Mouse (Mus musculus): Measurements from ENCODE around the gene Fam189a2. TPM values are rescaled to one million over a fixed set of nuclear protein-coding genes. Genes with fewer than 3 reads are reported as not detected.

The Fam189a2 gene
- polyA plus RNA-seq (2015; fragmentation: Nextera tagmentation; extraction: Ambion mirVana): 0.25 and 0.36 TPM in 2 replicates

DNA sequence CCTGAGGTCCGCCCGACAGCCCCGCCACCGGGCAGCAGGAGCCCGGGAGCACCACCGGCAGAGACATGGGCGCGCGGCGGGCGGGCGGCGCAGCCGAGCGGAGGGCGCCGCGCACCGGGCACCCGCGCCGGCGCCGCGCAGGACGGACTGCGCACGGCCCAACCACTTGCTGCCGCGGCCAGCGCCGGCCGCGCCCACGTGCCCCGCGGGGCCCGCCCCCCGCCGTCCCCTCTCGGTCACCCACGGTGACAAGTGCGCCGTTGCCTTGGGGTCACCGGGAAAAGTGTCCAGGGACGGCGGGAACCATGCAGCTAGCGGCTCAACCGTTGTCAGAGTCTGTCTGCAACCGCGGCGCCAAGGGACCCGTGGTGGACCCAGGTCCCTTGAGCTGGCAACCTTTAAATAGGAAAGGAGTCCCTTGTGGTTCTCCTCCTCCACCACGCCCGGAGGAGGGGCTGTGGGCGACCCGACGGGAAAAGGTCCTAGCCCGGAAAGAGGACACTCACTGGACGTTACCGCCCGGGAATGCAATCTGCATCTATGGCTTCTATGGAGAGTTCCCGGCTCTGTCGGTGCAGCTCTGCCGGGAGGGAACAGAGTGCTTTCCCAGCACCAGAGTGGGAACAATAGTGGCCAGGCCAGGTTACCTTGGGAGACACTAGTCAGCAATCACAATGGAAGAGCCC is at the start of gene Fam189a2:
TSS of gene Fam189a2 (minus strand) at position 149 of the 686 bp plus-strand sequence.
- H3K27ac ChIP-seq: no peak within 1 kb of the TSS
- H3K36me3 ChIP-seq: no peaks in the 10 kb centered on the region
- peak within 1 kb of the TSS; percentile 98 for H3K4me2 ChIP-seq (replicated peaks)
- peak within 1 kb of the TSS; percentile 62 for H3K4me3 ChIP-seq
- H3K27me3 ChIP-seq: peaks cover 58% of the 10 kb centered on the region
- ATAC-seq (ENCODE audit: low FRiP score, low read depth): peak; percentile 66
- no peaks in the 10 kb centered on the region for H3K9me3 ChIP-seq
- peaks cover 7% of the 10 kb centered on the region for H3K4me1 ChIP-seq
- WGBS: under 1% methylated on average over 38 of the region's 65 CpGs
- H3K9ac ChIP-seq: peak within 1 kb of the TSS; percentile 73

DNA sequence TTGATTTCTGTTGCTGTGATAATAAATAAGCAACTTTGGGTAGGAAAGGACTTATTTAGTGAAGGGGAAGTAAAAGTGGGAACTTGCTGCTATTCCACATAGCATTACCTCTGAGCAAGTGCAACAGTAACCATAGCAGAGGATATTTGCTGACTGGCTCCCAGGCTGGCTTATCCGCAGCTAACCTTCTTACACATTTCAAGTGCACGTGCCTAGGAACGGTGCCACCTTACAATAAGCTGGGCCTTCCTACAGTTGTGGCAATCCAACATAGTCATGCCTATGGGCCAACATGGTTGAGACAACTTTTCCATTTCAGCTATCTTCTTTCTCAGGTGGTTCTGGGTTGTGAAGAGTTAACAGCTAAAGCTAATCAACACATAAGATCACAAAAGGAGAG is 46.8 kb upstream of the Fam189a2 start:
- Histone ChIP-seq H3K9ac (no peak overlapping the region), H3K27me3 (no peaks in the 10 kb centered on the region), H3K4me1 (no peaks in the 10 kb centered on the region), H3K36me3 (no peaks in the 10 kb centered on the region), H3K9me3 (0 out of 2 replicates have a peak, but pooled peaks cover 6% of the 10 kb centered on the region), H3K4me2 (replicated peaks) (no peak overlapping the region), H3K27ac (no peak overlapping the region), H3K4me3 (no peak overlapping the region)
- no peak for ATAC-seq (ENCODE audit: low FRiP score, low read depth)
- WGBS: 94% methylated on average over 3 of the region's 3 CpGs

DNA sequence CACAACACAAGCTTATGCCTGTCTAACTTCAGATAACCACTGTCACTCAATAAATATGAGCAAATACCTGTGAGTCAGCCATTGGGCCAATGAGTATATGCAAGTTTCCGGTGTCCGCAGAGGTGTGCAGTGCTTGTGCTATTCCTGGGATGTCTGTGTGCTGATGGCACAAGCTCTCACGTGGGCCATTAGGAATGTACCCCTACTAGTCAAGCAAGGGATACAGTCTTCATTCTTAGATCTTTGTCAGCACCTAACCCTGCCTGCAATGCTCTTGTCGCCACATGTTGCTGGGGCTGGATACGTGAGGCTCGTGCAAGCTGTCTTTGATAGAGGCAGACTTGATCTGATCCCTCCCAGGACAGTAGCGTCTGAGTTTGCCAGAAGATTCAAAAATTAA is 45.7 kb upstream of the Fam189a2 start:
- WGBS: 89% methylated on average over 7 of the region's 7 CpGs
- Histone ChIP-seq H3K4me2 (replicated peaks) (no peak overlapping the region), H3K9me3 (0 out of 2 replicates have a peak, but pooled peaks cover 6% of the 10 kb centered on the region), H3K9ac (no peak overlapping the region), H3K36me3 (no peaks in the 10 kb centered on the region), H3K27me3 (no peaks in the 10 kb centered on the region), H3K27ac (no peak overlapping the region), H3K4me1 (no peaks in the 10 kb centered on the region), H3K4me3 (no peak overlapping the region)
- ATAC-seq (ENCODE audit: low FRiP score, low read depth): no peak

DNA sequence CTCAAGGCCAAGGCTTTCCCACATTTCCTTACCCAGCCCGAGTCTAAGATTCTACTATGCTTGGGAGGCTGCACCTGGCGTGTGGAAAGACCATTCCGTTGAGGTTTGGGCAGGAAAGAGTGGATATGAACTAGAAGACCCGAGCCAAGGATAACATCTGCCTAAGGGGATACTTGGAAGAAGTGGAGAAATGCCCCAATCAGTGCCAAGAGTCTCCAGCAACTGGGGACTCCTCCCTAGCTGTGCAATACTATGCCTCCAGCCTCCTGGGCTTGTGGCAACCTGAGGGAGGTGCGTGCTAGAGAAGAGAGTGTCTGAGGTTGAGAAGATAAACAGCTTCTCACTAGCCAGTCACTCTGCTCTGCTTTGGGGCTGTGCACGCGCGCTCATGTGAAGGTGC is 45.1 kb upstream of the Fam189a2 start:
- Histone ChIP-seq H3K4me1 (no peaks in the 10 kb centered on the region), H3K4me2 (replicated peaks) (no peak overlapping the region), H3K27ac (no peak overlapping the region), H3K36me3 (no peaks in the 10 kb centered on the region), H3K9ac (no peak overlapping the region), H3K27me3 (no peaks in the 10 kb centered on the region), H3K9me3 (0 out of 2 replicates have a peak, but pooled peaks cover 6% of the 10 kb centered on the region), H3K4me3 (no peak overlapping the region)
- peak; percentile 32; the same call in 1 of the 2 replicates for ATAC-seq (ENCODE audit: low FRiP score, low read depth)
- 74% methylated on average over 8 of the region's 8 CpGs for WGBS

DNA sequence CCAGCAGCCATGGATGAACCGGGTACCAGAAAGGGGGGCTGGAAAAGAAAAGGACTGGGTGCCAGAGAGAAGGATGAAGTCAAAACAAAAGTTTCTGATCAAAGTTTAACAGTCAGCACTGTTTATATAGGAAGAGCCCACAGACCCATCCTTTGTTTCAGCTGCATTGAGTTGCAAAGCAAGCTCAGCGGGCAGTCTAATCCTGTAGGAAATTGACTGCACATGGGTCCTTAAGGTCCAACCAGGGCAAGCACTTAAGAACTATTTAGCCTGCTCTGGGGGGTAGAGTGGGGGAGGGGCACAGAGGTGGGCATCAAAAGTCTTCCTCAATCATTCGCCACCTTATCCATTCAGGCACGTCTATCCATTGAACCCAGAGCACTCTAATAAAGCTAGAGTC is 42.3 kb upstream of the Fam189a2 start:
- Histone ChIP-seq H3K36me3 (no peaks in the 10 kb centered on the region), H3K9me3 (0 out of 2 replicates have a peak, but pooled peaks cover 8% of the 10 kb centered on the region), H3K4me1 (no peaks in the 10 kb centered on the region), H3K27me3 (no peaks in the 10 kb centered on the region), H3K4me3 (no peak overlapping the region), H3K27ac (no peak overlapping the region), H3K9ac (no peak overlapping the region), H3K4me2 (replicated peaks) (no peak overlapping the region)
- 70% methylated on average over 4 of the region's 4 CpGs for WGBS
- no peak for ATAC-seq (ENCODE audit: low FRiP score, low read depth)

DNA sequence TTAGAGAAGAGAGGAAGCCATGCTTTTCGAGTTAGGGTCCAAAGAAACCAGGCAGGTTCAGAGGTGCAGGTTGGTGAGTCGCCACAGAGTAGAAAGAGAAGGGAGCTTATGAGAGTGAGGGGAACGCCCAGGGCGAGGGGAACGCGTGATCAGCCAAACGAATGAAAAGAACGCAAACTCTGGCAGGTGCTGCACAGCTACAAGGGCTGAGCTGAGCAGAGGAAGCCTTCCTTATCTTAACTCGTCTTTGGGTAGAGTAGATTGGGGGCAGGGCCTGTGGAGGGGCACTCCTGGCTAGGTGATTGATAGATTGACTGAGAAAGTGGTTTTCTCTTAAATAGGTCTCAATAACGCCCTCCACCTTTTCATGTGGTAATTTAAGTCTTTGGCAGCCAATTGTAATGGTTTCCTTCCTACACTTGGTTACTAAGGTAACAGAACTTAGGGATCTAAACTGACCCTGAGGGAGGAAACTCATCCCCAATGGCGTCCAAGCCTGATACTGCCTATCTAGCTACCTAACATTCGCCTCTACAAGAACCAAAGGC is 33.6 kb upstream of the Fam189a2 start:
- no peak for ATAC-seq (ENCODE audit: low FRiP score, low read depth)

DNA sequence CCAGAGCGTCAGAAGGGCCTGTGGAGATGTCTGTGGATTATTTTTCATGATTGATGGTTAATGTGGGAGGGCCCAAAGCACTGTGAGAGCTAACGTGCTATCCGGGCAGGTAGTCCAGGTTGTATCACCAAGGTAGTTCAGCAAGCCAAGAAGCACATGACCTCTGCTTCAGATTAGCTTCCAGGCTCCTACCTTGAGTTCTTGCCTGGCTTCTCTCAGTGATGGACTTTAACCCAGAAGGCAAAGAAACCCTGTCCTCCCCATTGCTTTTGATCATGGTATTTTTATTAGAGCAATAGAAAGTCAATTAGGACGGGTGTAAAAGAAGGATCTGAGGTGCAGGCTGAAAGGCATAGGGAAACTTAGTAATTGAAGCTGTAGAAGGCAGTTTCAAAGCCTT is 32.8 kb upstream of the Fam189a2 start:
- no peak for ATAC-seq (ENCODE audit: low FRiP score, low read depth)
- H3K27me3 ChIP-seq: no peaks in the 10 kb centered on the region
- WGBS: 51% methylated on average over 4 of the region's 4 CpGs
- H3K9ac ChIP-seq: no peak overlapping the region
- no peak overlapping the region for H3K4me2 ChIP-seq (replicated peaks)
- H3K4me3 ChIP-seq: no peak overlapping the region
- no peak overlapping the region for H3K27ac ChIP-seq
- H3K4me1 ChIP-seq: no peaks in the 10 kb centered on the region
- H3K9me3 ChIP-seq: no peaks in the 10 kb centered on the region
- no peaks in the 10 kb centered on the region for H3K36me3 ChIP-seq

More for the DNA sequence above, 33.6 kb upstream of the Fam189a2 start:
- Histone ChIP-seq H3K4me3 (no peak overlapping the region), H3K36me3 (no peaks in the 10 kb centered on the region), H3K4me1 (no peaks in the 10 kb centered on the region), H3K9ac (no peak overlapping the region), H3K27ac (no peak overlapping the region), H3K4me2 (replicated peaks) (no peak overlapping the region), H3K9me3 (0 out of 2 replicates have a peak, but pooled peaks cover 2% of the 10 kb centered on the region), H3K27me3 (no peaks in the 10 kb centered on the region)
- WGBS: 38% methylated on average over 12 of the region's 12 CpGs

DNA sequence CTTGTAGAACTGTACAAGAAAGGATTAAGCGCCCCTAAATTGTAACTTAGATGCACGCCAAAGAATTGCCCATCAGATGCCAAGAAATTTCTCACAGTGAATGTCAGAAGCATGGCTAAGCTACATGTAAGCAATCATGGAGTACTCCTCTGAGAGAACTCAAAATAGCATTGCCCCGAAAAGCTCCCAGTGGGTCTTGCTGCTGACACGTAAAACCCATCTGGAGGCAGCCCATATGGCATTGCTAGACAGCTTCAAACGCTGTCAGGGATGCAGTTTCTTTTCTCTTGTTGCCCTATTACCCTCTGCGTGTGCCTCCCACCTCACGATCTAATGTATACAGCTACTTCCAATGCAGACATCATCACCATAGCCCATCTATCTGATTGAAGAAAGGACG is 28.0 kb upstream of the Fam189a2 start:
- Histone ChIP-seq H3K36me3 (no peaks in the 10 kb centered on the region), H3K9ac (no peak overlapping the region), H3K4me1 (peaks cover 8% of the 10 kb centered on the region), H3K9me3 (no peaks in the 10 kb centered on the region), H3K27me3 (no peaks in the 10 kb centered on the region), H3K27ac (no peak overlapping the region), H3K4me3 (no peak overlapping the region), H3K4me2 (replicated peaks) (no peak overlapping the region)
- WGBS: 68% methylated on average over 8 of the region's 8 CpGs
- no peak for ATAC-seq (ENCODE audit: low FRiP score, low read depth)

DNA sequence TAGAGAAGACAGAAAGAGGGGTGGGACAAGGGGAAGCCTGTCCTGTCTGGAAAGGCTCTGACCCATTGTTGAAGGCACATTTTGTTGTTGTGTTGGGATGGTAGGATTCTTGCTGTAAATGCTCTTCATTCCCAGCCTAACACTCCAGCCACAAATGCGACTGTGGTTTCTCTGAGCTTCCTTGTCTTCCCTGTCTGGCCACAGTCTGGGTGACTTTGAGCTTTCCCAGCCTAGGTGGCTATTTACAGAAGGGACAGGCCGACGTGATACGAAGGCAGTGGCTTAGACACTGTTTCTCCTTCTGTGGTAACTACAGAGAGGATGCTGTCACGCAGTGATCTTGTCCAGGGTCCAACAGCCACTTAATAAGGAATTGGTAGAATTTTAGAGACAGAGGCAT is 27.2 kb upstream of the Fam189a2 start:
- no peaks in the 10 kb centered on the region for H3K27me3 ChIP-seq
- H3K4me2 ChIP-seq (replicated peaks): no peak overlapping the region
- H3K4me3 ChIP-seq: no peak overlapping the region
- 68% methylated on average over 5 of the region's 5 CpGs for WGBS
- no peak for ATAC-seq (ENCODE audit: low FRiP score, low read depth)
- no peaks in the 10 kb centered on the region for H3K36me3 ChIP-seq
- H3K4me1 ChIP-seq: peaks cover 8% of the 10 kb centered on the region
- H3K9ac ChIP-seq: no peak overlapping the region
- H3K27ac ChIP-seq: no peak overlapping the region
- H3K9me3 ChIP-seq: no peaks in the 10 kb centered on the region

DNA sequence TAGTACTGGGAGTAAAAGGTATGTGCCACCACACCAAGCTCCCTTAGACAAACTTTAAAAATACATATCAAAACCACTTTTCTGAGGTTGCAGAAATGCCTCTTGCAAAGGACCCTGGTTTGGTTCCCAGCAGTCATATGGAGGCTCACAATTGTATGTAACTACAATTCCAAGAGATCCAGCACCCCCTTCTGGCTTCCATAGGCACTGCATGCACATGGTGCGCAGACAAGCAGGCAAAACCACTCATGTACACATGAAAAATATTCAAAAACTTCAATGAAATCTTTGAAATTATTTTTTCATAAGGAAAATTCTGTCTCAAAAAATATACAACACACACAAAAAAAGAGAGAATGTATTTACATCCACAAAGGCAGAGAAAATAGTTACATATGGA is 26.1 kb upstream of the Fam189a2 start:
- H3K9me3 ChIP-seq: no peaks in the 10 kb centered on the region
- no peak for ATAC-seq (ENCODE audit: low FRiP score, low read depth)
- 95% methylated on average over 1 of the region's 1 CpGs for WGBS

DNA sequence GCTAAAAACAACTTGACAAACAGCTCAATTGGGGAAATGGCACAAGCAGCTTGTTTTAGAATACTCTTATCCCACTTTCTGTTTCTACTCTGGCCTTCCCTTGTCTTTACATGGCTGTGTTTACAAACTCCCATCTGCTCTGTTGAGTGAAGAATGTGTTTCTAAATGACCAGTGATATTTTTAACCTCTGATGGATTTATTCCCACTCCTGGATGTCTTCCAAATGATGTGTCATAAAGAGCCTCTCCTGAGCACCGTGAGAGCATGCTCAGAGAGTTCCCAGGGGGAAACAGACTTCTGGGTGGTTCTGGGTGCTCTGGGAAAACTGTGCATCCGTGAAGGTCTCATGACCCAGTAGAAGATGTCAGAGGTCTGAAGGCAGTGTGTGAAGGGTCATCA is 24.1 kb upstream of the Fam189a2 start:
- H3K9me3 ChIP-seq: no peaks in the 10 kb centered on the region
- peaks cover 8% of the 10 kb centered on the region for H3K4me1 ChIP-seq
- no peak overlapping the region for H3K9ac ChIP-seq
- H3K27me3 ChIP-seq: no peaks in the 10 kb centered on the region
- H3K27ac ChIP-seq: no peak overlapping the region
- WGBS: 55% methylated on average over 2 of the region's 2 CpGs
- ATAC-seq (ENCODE audit: low FRiP score, low read depth): no peak
- H3K4me2 ChIP-seq (replicated peaks): no peak overlapping the region
- H3K36me3 ChIP-seq: no peaks in the 10 kb centered on the region
- no peak overlapping the region for H3K4me3 ChIP-seq

More for the DNA sequence above, 26.1 kb upstream of the Fam189a2 start:
- Histone ChIP-seq H3K27me3 (no peaks in the 10 kb centered on the region), H3K4me1 (peaks cover 8% of the 10 kb centered on the region), H3K27ac (no peak overlapping the region), H3K4me2 (replicated peaks) (no peak overlapping the region), H3K36me3 (no peaks in the 10 kb centered on the region), H3K4me3 (no peak overlapping the region), H3K9ac (no peak overlapping the region)

DNA sequence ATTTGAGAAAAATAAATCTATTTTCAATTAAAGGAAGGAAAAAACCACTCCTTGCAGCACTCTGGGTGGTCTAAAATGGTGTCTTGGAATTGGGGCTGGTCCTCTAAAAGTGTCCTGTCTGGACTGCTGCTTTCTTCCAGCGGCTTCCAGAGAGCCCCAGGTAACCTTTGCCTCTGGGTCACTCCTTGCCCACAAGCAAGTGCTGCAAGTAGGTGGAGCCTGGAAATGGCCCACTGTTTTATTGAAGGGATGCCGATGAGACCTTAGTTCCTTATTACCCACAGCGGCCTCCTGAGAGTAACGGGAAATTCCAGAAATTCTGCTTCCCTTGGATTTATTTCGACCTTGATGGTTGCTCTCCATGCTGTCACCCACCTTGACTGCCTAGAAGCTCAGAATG is 23.4 kb upstream of the Fam189a2 start:
- H3K4me2 ChIP-seq (replicated peaks): no peak overlapping the region

More for the DNA sequence above, 23.4 kb upstream of the Fam189a2 start:
- H3K4me3 ChIP-seq: no peak overlapping the region
- no peaks in the 10 kb centered on the region for H3K36me3 ChIP-seq
- no peak overlapping the region for H3K9ac ChIP-seq
- H3K4me1 ChIP-seq: peaks cover 8% of the 10 kb centered on the region
- no peak overlapping the region for H3K27ac ChIP-seq
- WGBS: 18% methylated on average over 5 of the region's 5 CpGs
- H3K27me3 ChIP-seq: no peaks in the 10 kb centered on the region
- no peaks in the 10 kb centered on the region for H3K9me3 ChIP-seq
- no peak for ATAC-seq (ENCODE audit: low FRiP score, low read depth)

All from limb, embryonic 13.5 days (tissue).